Mouse (Mus musculus): ENCODE data around the gene 4933412E24Rik. TPM values are rescaled to one million over a fixed set of nuclear protein-coding genes. Genes with fewer than 3 reads are reported as not detected.

4933412E24Rik gene
- total and polyA plus RNA-seq, 2 experiments, result not detected

DNA sequence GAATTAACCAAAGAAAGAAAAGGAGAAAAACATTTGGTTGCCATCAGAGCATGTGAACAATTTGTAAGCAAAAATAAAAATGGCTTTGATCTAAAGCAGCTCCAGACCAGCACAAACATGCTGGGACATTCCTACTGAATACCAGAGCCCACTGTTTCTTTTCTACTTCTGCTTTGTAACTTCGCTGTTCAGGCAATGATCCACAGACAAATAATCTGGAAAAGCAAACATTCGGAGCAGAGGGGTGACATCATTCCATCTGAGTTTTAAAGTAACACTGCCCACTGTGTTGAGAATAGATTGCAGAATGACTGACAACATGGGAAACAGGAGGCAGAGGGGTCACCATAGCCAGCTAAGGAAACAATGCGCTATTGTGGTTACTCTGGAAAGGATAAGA lies 41.1 kb downstream of the 4933412E24Rik start:
- no peaks in the 10 kb centered on the region for H3K4me1 ChIP-seq (ENCODE audit: control insufficient read depth, insufficient read depth, low read length)
- TF ChIP-seq POLR2A (IDR thresholded peaks at IDR 0.05; ENCODE audit: extremely low read depth, insufficient read depth, low read length) (no peak), CTCF (IDR thresholded peaks at IDR 0.05; ENCODE audit: low read depth, low read length) (no peak)
- DNase-seq (ENCODE audit: extremely low read depth, low read depth, low spot score), result no peak
- H3K36me3 ChIP-seq (ENCODE audit: control insufficient read depth, insufficient read depth, low read length), result no peaks in the 10 kb centered on the region
- H3K27ac ChIP-seq (replicated peaks; ENCODE audit: insufficient read depth, low read depth, low read length), result no peak overlapping the region
- no peaks in the 10 kb centered on the region for H3K79me2 ChIP-seq (ENCODE audit: control insufficient read depth, insufficient read depth, low read length)
- H3K9ac ChIP-seq (ENCODE audit: low read depth, low read length), result no peak overlapping the region
- no peaks in the 10 kb centered on the region for H3K27me3 ChIP-seq (ENCODE audit: control insufficient read depth, insufficient read depth, low read length)
- no peak overlapping the region for H3K4me3 ChIP-seq (ENCODE audit: insufficient read depth, low read depth, low read length)
- 38% methylated on average over 3 of the region's 3 CpGs for WGBS

GRCm38 (mm10) chr15:59974584-59974983 lies 41.8 kb downstream of the 4933412E24Rik start:
- Histone ChIP-seq H3K27me3 (ENCODE audit: control insufficient read depth, insufficient read depth, low read length) (no peaks in the 10 kb centered on the region), H3K36me3 (ENCODE audit: control insufficient read depth, insufficient read depth, low read length) (no peaks in the 10 kb centered on the region), H3K9ac (ENCODE audit: low read depth, low read length) (no peak overlapping the region), H3K4me3 (ENCODE audit: insufficient read depth, low read depth, low read length) (no peak overlapping the region), H3K27ac (replicated peaks; ENCODE audit: insufficient read depth, low read depth, low read length) (no peak overlapping the region), H3K4me1 (ENCODE audit: control insufficient read depth, insufficient read depth, low read length) (no peaks in the 10 kb centered on the region), H3K79me2 (ENCODE audit: control insufficient read depth, insufficient read depth, low read length) (no peaks in the 10 kb centered on the region)
- WGBS, result 76% methylated on average over 5 of the region's 5 CpGs
- TF ChIP-seq POLR2A (IDR thresholded peaks at IDR 0.05; ENCODE audit: extremely low read depth, insufficient read depth, low read length), result no peak
- TF ChIP-seq CTCF (IDR thresholded peaks at IDR 0.05; ENCODE audit: low read depth, low read length), result no peak
- no peak for DNase-seq (ENCODE audit: extremely low read depth, low read depth, low spot score)

DNA sequence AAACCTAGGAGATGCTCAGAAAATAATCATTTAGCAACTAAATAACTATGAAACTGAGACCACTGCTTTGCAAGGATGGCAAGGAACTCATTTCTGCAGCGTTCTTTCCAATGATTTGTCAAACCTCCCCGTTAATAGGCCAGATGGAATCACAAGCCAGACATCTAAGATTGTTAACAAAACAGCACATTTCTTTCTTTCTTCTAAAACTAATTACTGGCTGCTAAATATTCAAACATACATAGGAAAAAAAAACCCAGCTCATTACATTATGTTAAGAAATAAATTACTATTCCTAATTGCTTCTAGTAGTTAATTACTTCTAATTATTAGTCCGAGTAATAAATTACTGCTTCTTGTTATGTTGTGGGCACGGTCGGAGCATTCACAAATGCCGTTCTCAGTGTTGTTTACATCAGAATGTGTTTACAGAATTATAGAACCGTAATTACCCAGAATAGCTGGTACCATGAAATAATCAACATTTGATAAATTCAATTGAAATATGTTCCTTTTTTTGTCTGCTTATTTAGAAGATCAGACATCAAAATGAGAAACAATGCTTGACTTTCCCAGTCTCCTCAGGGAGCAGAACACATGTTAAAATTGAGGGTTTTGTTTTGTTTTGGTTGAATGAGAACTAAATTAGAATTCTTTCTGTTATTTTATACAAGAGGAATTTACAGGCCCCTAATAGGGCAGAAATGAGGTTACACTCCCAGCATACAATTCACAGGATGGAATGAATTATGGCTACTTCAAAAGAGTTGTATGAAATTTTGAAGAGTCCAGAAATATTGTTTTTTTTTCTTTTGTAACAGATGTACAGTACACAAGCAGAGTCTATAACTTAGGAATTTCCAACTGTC lies 42.5 kb downstream of the 4933412E24Rik start:
- no peak for DNase-seq (ENCODE audit: extremely low read depth, low read depth, low spot score)
- H3K27ac ChIP-seq (replicated peaks; ENCODE audit: insufficient read depth, low read depth, low read length), result no peak overlapping the region
- no peaks in the 10 kb centered on the region for H3K36me3 ChIP-seq (ENCODE audit: control insufficient read depth, insufficient read depth, low read length)
- TF ChIP-seq CTCF (IDR thresholded peaks at IDR 0.05; ENCODE audit: low read depth, low read length) (no peak), POLR2A (IDR thresholded peaks at IDR 0.05; ENCODE audit: extremely low read depth, insufficient read depth, low read length) (no peak)
- no peaks in the 10 kb centered on the region for H3K27me3 ChIP-seq (ENCODE audit: control insufficient read depth, insufficient read depth, low read length)
- no peak overlapping the region for H3K9ac ChIP-seq (ENCODE audit: low read depth, low read length)
- no peak overlapping the region for H3K4me3 ChIP-seq (ENCODE audit: insufficient read depth, low read depth, low read length)
- H3K4me1 ChIP-seq (ENCODE audit: control insufficient read depth, insufficient read depth, low read length), result no peaks in the 10 kb centered on the region
- H3K79me2 ChIP-seq (ENCODE audit: control insufficient read depth, insufficient read depth, low read length), result no peaks in the 10 kb centered on the region
- WGBS, result 90% methylated on average over 7 of the region's 7 CpGs
